Mouse (Mus musculus): ENCODE data around the gene Amn1. TPM values are rescaled to one million over a fixed set of nuclear protein-coding genes. Genes with fewer than 3 reads are reported as not detected.

Amn1 gene
- 40.8 TPM for polyA plus RNA-seq (2017; shearing (Covaris generic))

DNA sequence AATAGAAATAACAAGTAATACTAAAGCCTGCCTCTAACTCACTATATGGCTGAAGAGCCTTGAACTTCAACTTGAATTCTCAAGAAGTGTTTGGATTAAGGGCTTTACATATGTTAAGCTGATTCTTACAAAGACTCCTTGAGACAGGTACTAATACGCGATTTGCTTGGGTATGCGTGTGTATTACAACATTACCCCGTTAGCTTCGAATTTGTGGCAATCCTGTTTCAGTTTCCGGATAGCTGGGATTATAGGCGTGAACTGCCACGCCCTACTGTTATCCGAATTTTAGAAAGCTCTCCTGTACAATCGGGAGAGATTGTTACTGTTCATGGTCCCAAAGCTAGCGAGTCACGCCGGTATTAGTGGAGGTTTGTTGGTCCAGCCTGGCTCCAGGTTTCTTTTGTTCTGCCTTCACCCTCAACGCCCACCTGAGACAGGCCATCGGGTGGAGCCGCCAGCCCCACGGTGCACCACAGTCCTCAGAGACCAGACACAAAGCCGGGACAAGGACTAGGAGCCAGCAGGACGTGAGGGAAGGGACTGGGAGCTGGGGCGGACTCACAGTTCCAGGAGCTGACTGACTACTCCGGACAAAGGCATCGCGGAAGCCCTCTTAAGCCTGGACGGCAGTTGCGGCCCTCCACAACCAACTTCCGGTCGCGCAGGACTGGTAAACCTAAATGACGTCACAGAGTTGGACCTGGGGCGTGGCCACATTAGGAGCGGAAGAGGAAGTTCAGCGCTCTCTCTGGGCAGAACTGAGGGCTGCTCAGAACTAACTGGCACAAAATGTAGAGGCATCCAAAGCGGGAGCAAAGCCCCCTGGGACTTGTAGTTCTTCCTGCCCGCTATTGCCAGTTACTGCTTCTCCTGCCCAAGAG is at the start of gene Amn1:
TSS of gene Amn1 (minus strand) at position 672 of the 884 bp plus-strand sequence.

DNA sequence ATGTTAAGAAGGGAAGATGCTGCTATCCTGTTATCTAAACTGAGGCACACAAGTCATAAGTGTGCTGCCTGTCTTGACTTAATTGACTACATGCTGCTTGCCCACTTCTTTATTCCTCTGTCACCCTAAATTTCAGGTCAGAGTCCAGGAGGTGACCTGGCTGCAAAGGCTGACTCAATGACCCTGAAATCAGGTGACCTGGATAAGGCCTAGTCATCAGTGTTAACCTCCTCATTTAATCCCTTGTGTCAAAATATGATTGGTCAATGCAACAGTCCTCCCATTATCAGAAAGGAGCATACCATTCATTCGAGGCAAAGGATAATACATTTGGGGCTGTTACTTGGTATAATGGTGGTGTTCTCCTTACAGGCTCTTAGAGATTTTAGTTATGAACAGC is 49.0 kb downstream of the Amn1 start, which contains the start of gene Etfbkmt:
TSS of gene Etfbkmt (plus strand) at position 379 of the 400 bp plus-strand sequence.

DNA sequence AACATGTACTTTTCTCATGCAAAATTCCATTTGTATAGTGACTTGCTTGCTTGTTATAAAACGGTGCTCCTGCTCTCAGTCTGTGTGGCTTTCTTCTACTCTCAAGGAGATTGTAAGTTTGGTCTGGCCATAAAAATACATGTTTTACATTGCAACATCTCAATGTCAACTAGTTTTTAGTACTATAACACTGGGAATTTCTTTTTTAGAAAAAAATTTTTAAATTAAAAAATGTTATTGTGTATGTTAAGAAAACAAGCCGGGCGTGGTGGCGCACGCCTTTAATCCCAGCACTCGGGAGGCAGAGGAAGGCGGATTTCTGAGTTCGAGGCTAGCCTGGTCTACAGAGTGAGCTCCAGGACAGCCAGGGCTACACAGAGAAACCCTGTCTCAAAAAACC is 58.6 kb downstream of the Amn1 start, which contains the start of gene Gm10203:
TSS of gene Gm10203 (plus strand) at position 301 of the 400 bp plus-strand sequence.

Other genes with a start within 250 kb of the Amn1 start
- gene Sinhcaf, start 242.2 kb downstream of the Amn1 start, polyA plus RNA-seq (2017; shearing (Covaris generic)), result 51.5 TPM
- gene Dennd5b, start 87.0 kb downstream of the Amn1 start, polyA plus RNA-seq (2017; shearing (Covaris generic)), result 0.28 TPM
- gene Gm10203, start 58.5 kb downstream of the Amn1 start, polyA plus RNA-seq (2017; shearing (Covaris generic)), result not detected
- 80.6 TPM for gene Etfbkmt, start 48.9 kb downstream of the Amn1 start, polyA plus RNA-seq (2017; shearing (Covaris generic))
- 298 TPM for gene Resf1, start 120.7 kb upstream of the Amn1 start, polyA plus RNA-seq (2017; shearing (Covaris generic))
- gene Bicd1, start 220.2 kb upstream of the Amn1 start, polyA plus RNA-seq (2017; shearing (Covaris generic)), result 23.3 TPM